Mouse (Mus musculus) intestine, embryonic 16.5 days (tissue): ENCODE measurements at regions not wholly inside any gene's neighbourhood (a gene's known extent, or its start where the extent isn't known, plus 50 kb on each side); places are given as distances from the start of the nearest gene placed in this dataset.

Experiments
- ATAC-seq: fragments of 200-750 bp; cut with Nextera tagmentation; 2 replicates; pipeline ENCODE4 v1.8.0; 2017; ENCODE audit warnings: moderate TSS enrichment, moderate library complexity
- H3K27ac ChIP-seq: fragments of 300-500 bp; sonication (generic); 2 replicates; pipeline ENCODE4 v1.5.1; 2014; ENCODE audit warnings: mild to moderate bottlenecking, low read length
- H3K27me3 ChIP-seq: fragments of 300-500 bp; sonication (generic); replicated peaks from 2 replicates; pipeline ENCODE4 v1.6.1; 2014; ENCODE audit warnings: low read length, control low read depth, mixed read lengths; ENCODE audit not compliant: control insufficient read depth, insufficient read depth
- H3K36me3 ChIP-seq: fragments of 300-500 bp; sonication (generic); 2 replicates; pipeline ENCODE4 v1.6.1; 2014; ENCODE audit warnings: low read length, control low read depth; ENCODE audit not compliant: control insufficient read depth, insufficient read depth
- H3K4me1 ChIP-seq: fragments of 300-500 bp; sonication (generic); 2 replicates; pipeline ENCODE4 v1.6.1; 2014; ENCODE audit warnings: low read length, control low read depth, mixed read lengths; ENCODE audit not compliant: control insufficient read depth, insufficient read depth
- H3K4me2 ChIP-seq: fragments of 300-500 bp; sonication (generic); 2 replicates; pipeline ENCODE4 v1.6.1; 2014; ENCODE audit warnings: low read depth, low read length, control low read depth
- H3K4me3 ChIP-seq: fragments of 300-500 bp; sonication (generic); 2 replicates; pipeline ENCODE4 v1.5.1; 2014; ENCODE audit warnings: mild to moderate bottlenecking, low read length
- H3K9ac ChIP-seq: fragments of 300-500 bp; sonication (generic); 2 replicates; pipeline ENCODE4 v1.6.1; 2014; ENCODE audit warnings: low read depth, low read length
- H3K9me3 ChIP-seq: fragments of 300-500 bp; sonication (generic); 2 replicates; pipeline ENCODE4 v1.6.1; 2016; ENCODE audit warnings: low read length, control low read depth; ENCODE audit not compliant: control insufficient read depth
- WGBS: fragments of 180-500 bp; shearing (Covaris S2); extraction: QIAGEN DNeasy Blood & Tissue Kit; methylation state at CpG from one replicate; pipeline ENCODE4 v1.1.7; 2014; 5-methylcytosine and 5-hydroxymethylcytosine counted together

GRCm38 (mm10) chr6:31207231-31207630, 191.3 kb upstream of the Mkln1 start:
- WGBS, result 79% methylated on average over 12 of the region's 12 CpGs
- H3K4me3 ChIP-seq, result no peak overlapping the region
- no peaks in the 10 kb centered on the region for H3K9me3 ChIP-seq
- no peak overlapping the region for H3K27ac ChIP-seq
- H3K36me3 ChIP-seq, result no peaks in the 10 kb centered on the region
- no peaks in the 10 kb centered on the region for H3K4me1 ChIP-seq
- H3K27me3 ChIP-seq, result no peaks in the 10 kb centered on the region
- ATAC-seq, result no peak
- H3K4me2 ChIP-seq, result no peak overlapping the region
- H3K9ac ChIP-seq, result no peak overlapping the region

- Histone ChIP-seq H3K27me3 (no peaks in the 10 kb centered on the region), H3K4me2 (no peak overlapping the region), H3K9ac (no peak overlapping the region), H3K27ac (no peak overlapping the region), H3K4me1 (no peaks in the 10 kb centered on the region), H3K9me3 (no peaks in the 10 kb centered on the region), H3K4me3 (no peak overlapping the region), H3K36me3 (no peaks in the 10 kb centered on the region)
- 90% methylated on average over 6 of the region's 6 CpGs for WGBS
- ATAC-seq, result no peak
Measured at GRCm38 (mm10) chr6:31208224-31208623, 190.3 kb upstream of the Mkln1 start.

- no peaks in the 10 kb centered on the region for H3K4me1 ChIP-seq
- 79% methylated on average over 15 of the region's 15 CpGs for WGBS
- H3K4me3 ChIP-seq, result no peak overlapping the region
- no peaks in the 10 kb centered on the region for H3K27me3 ChIP-seq
- H3K9me3 ChIP-seq, result no peaks in the 10 kb centered on the region
- ATAC-seq, result no peak
- no peaks in the 10 kb centered on the region for H3K36me3 ChIP-seq
- no peak overlapping the region for H3K9ac ChIP-seq
- no peak overlapping the region for H3K4me2 ChIP-seq
- no peak overlapping the region for H3K27ac ChIP-seq
Measured at GRCm38 (mm10) chr6:31209411-31210139, 189.0 kb upstream of the Mkln1 start.

- Histone ChIP-seq H3K9me3 (no peaks in the 10 kb centered on the region), H3K27me3 (no peaks in the 10 kb centered on the region), H3K36me3 (no peaks in the 10 kb centered on the region), H3K4me1 (no peaks in the 10 kb centered on the region), H3K27ac (no peak overlapping the region), H3K9ac (no peak overlapping the region), H3K4me3 (no peak overlapping the region), H3K4me2 (no peak overlapping the region)
- 77% methylated on average over 7 of the region's 7 CpGs for WGBS
- no peak for ATAC-seq
Measured at GRCm38 (mm10) chr6:31210209-31210714, 188.3 kb upstream of the Mkln1 start.

GRCm38 (mm10) chr6:31211091-31211490, 187.4 kb upstream of the Mkln1 start:
- 0 out of 2 replicates have a peak, but pooled peaks cover 3% of the 10 kb centered on the region for H3K27me3 ChIP-seq
- H3K9ac ChIP-seq, result no peak overlapping the region
- ATAC-seq, result no peak
- no peak overlapping the region for H3K27ac ChIP-seq
- H3K4me2 ChIP-seq, result no peak overlapping the region
- no peaks in the 10 kb centered on the region for H3K4me1 ChIP-seq
- H3K4me3 ChIP-seq, result no peak overlapping the region
- no peaks in the 10 kb centered on the region for H3K36me3 ChIP-seq
- no peaks in the 10 kb centered on the region for H3K9me3 ChIP-seq
- WGBS, result 84% methylated on average over 4 of the region's 4 CpGs

- Histone ChIP-seq H3K27ac (no peak overlapping the region), H3K27me3 (0 out of 2 replicates have a peak, but pooled peaks cover 3% of the 10 kb centered on the region), H3K4me2 (no peak overlapping the region), H3K9me3 (no peaks in the 10 kb centered on the region), H3K4me1 (no peaks in the 10 kb centered on the region), H3K36me3 (no peaks in the 10 kb centered on the region), H3K9ac (no peak overlapping the region), H3K4me3 (no peak overlapping the region)
- 71% methylated on average over 5 of the region's 5 CpGs for WGBS
- no peak for ATAC-seq
Measured at GRCm38 (mm10) chr6:31211616-31212015, 186.9 kb upstream of the Mkln1 start.

GRCm38 (mm10) chr6:31212080-31212479, 186.5 kb upstream of the Mkln1 start:
- 91% methylated on average over 7 of the region's 7 CpGs for WGBS
- Histone ChIP-seq H3K27me3 (peaks cover 5% of the 10 kb centered on the region; the same call in 1 of the 2 replicates), H3K27ac (no peak overlapping the region), H3K9ac (no peak overlapping the region), H3K4me3 (no peak overlapping the region), H3K36me3 (no peaks in the 10 kb centered on the region), H3K4me1 (peaks cover 2% of the 10 kb centered on the region), H3K9me3 (no peaks in the 10 kb centered on the region), H3K4me2 (no peak overlapping the region)
- ATAC-seq, result no peak

- Histone ChIP-seq H3K27ac (no peak overlapping the region), H3K4me3 (no peak overlapping the region), H3K36me3 (no peaks in the 10 kb centered on the region), H3K9me3 (no peaks in the 10 kb centered on the region), H3K4me2 (no peak overlapping the region), H3K4me1 (peaks cover 6% of the 10 kb centered on the region), H3K27me3 (peaks cover 9% of the 10 kb centered on the region; the same call in 1 of the 2 replicates), H3K9ac (no peak overlapping the region)
- WGBS, result 82% methylated on average over 13 of the region's 13 CpGs
- ATAC-seq, result no peak
Measured at GRCm38 (mm10) chr6:31212694-31213093, 185.8 kb upstream of the Mkln1 start.

- Histone ChIP-seq H3K4me2 (no peak overlapping the region), H3K9me3 (no peaks in the 10 kb centered on the region), H3K27me3 (peaks cover 14% of the 10 kb centered on the region), H3K27ac (no peak overlapping the region), H3K9ac (no peak overlapping the region), H3K4me3 (no peak overlapping the region), H3K36me3 (no peaks in the 10 kb centered on the region), H3K4me1 (peaks cover 7% of the 10 kb centered on the region)
- no peak for ATAC-seq
- 79% methylated on average over 4 of the region's 4 CpGs for WGBS
Measured at GRCm38 (mm10) chr6:31213161-31213560, 185.4 kb upstream of the Mkln1 start.
